Mouse (Mus musculus) effector memory CD4-positive, alpha-beta T cell, adult 7 months (primary cell): ENCODE measurements around the gene Speer4a. TPM values are rescaled to one million over a fixed set of nuclear protein-coding genes. Genes with fewer than 3 reads are reported as not detected.

ENCODE experiments used
- polyA plus RNA-seq: library from polyadenylated mRNA; unstranded; fragments of 100-300 nt; shearing (Covaris generic); gene quantifications from one replicate; pipeline ENCODE4 v1.2.1, GENCODE M21; 2017

Gene Speer4a
- polyA plus RNA-seq = 0.24 TPM

GRCm38 (mm10) chr5:26039458-26039857, at the start of gene Speer4a:
Gene Speer4a, minus strand, starts transcription at chr5:26039558.

GRCm38 (mm10) chr5:26058481-26058880, 19.1 kb upstream of the Speer4a start, which contains the start of gene Gm7347:
Gene Gm7347, minus strand, starts transcription at chr5:26058581.

GRCm38 (mm10) chr5:26022816-26023215, 16.5 kb downstream of the Speer4a start, which contains the start of gene Gm5862:
Gene Gm5862, minus strand, starts transcription at chr5:26022916.

DNA sequence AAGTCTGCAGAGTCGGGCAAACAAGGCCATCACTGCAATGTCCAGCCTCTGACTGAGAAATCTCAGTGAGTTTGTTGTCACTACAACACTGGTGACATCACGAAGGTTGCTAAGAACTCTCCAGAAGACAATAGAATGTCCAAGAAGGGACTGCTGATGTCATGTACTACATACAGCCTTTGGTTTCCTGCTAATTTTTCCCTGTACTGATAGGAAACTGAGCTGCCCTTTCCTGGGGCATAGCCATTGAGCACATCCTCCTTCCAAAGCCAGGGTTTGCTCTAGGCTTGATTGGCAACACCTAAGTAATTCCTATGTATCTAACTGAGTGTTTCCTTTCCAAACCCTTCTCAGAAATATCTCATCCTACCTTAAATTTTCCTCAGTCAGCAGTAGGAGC, 34.7 kb downstream of the Speer4a start, which contains the start of gene Gm1979:
TSS of gene Gm1979 (minus strand) at position 101 of the 400 bp plus-strand sequence.

GRCm38 (mm10) chr5:25988550-25988949, 50.8 kb downstream of the Speer4a start, which contains the start of gene Gm21698:
Gene Gm21698, minus strand, starts transcription at chr5:25988650.

Other genes with a start within 250 kb of the Speer4a start
- not detected for gene Gm21663, start 97.2 kb downstream of the Speer4a start, polyA plus RNA-seq
- gene Gm21671, start 85.1 kb downstream of the Speer4a start, polyA plus RNA-seq = not detected
- not detected for gene Gm21680, start 66.9 kb downstream of the Speer4a start, polyA plus RNA-seq
- not detected for gene Gm21698, start 50.9 kb downstream of the Speer4a start, polyA plus RNA-seq
- gene Gm1979, start 34.8 kb downstream of the Speer4a start, polyA plus RNA-seq = not detected
- gene Gm5862, start 16.6 kb downstream of the Speer4a start, polyA plus RNA-seq = not detected
- gene Gm7347, start 19.0 kb upstream of the Speer4a start, polyA plus RNA-seq = not detected
- not detected for gene Gm10471, start 49.7 kb upstream of the Speer4a start, polyA plus RNA-seq
- not detected for gene 5031410I06Rik, start 65.8 kb upstream of the Speer4a start, polyA plus RNA-seq
- gene Gm10220, start 81.9 kb upstream of the Speer4a start, polyA plus RNA-seq = not detected
- not detected for gene Gm7361, start 218.1 kb upstream of the Speer4a start, polyA plus RNA-seq